In the genomic region with DNA sequence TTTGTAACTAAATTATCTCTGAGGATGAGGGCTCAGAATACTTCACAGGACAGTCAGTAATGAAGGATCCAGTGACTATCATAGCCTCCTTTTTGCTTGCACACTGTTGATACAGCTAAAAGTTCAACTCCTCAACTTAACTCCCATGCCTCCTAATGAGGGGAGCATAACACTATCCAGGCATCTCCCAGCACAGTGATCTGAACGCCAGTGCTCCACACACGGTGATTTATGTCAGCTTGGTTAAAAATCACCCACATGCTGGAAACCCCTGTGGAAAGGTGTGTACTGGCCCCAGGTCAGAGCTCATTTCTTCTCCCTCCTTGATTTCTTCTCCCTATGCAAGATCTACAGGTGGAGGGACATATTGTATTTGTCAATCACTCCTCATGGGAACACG, we compare ENCODE assay signal across 16 mouse cellular contexts.
A peak's percentile ranks its signal among the peaks of the same experiment; 100 is the strongest.
DNase-seq lines count a peak whose midpoint lies in the region; ATAC-seq lines count a peak whose summit lies in the region.
"Had no signal": no experiment of that assay in that cellular context is flagged by ENCODE, and none has a peak within 500 bp of the region (broad histone marks: within the 10 kb centered on the region; RNA-seq: fewer than 3 reads in every experiment).

No protein-coding gene starts in this region.

- no peaks in the 10 kb centered on the region for H3K4me1 ChIP-seq in embryonic facial prominence, embryonic 11.5 days (ENCODE audit: control insufficient read depth, insufficient read depth, low read length)
- H3K4me1 ChIP-seq in limb, embryonic 12.5 days (replicated peaks): peaks cover 8% of the 10 kb centered on the region
- H3K4me1 ChIP-seq: forebrain, embryonic 15.5 days; hindbrain, embryonic 12.5 days; midbrain, embryonic 13.5 days had no signal

- no peaks in the 10 kb centered on the region; the same call in 1 of the 2 replicates for H3K9me3 ChIP-seq in embryonic facial prominence, embryonic 11.5 days (replicated peaks; ENCODE audit: control insufficient read depth, low read length)
- 0 out of 2 replicates have a peak, but pooled peaks cover 2% of the 10 kb centered on the region for H3K9me3 ChIP-seq in limb, embryonic 12.5 days
- H3K9me3 ChIP-seq: forebrain, embryonic 15.5 days; hindbrain, embryonic 12.5 days; midbrain, embryonic 13.5 days had no signal

- H3K4me2 ChIP-seq in embryonic facial prominence, embryonic 11.5 days (ENCODE audit: low read depth, low read length): no peak overlapping the region
- no peak overlapping the region for H3K4me2 ChIP-seq in limb, embryonic 12.5 days
- H3K4me2 ChIP-seq: forebrain, embryonic 15.5 days; hindbrain, embryonic 12.5 days; liver, embryonic 11.5 days; midbrain, embryonic 13.5 days had no signal

- H3K36me3 ChIP-seq in embryonic facial prominence, embryonic 11.5 days (replicated peaks; ENCODE audit: control insufficient read depth, insufficient read depth, low read depth, low read length): no peaks in the 10 kb centered on the region
- no peaks in the 10 kb centered on the region for H3K36me3 ChIP-seq in limb, embryonic 12.5 days
- H3K36me3 ChIP-seq: forebrain, embryonic 15.5 days; hindbrain, embryonic 12.5 days; midbrain, embryonic 13.5 days had no signal

- DNase-seq in kidney, adult 9 months: peak; percentile 2
- DNase-seq in kidney, postnatal 14 days: no peak
- peak; percentile 28 for DNase-seq in embryo, embryonic 10.5 days (ENCODE audit: low spot score)
- DNase-seq in embryonic facial prominence, embryonic 11.5 days (ENCODE audit: low spot score): peak; percentile 13
- no peak for DNase-seq in retina, postnatal 1 day
- no peak for DNase-seq in adrenal gland, postnatal 25 days
- DNase-seq: cerebellum, adult 9-10 months; gastrocnemius, postnatal 25 days; heart, adult 2 months; lung, adult 2 months had no signal

- ATAC-seq in embryonic facial prominence, embryonic 11.5 days (replicated peaks; ENCODE audit: insufficient number of reproducible peaks, low FRiP score, low TSS enrichment, low read depth): no peak
- ATAC-seq in limb, embryonic 12.5 days (ENCODE audit: insufficient number of reproducible peaks, insufficient read depth, low FRiP score, low TSS enrichment, low read depth): no peak; the same call in 1 of the 2 replicates
- ATAC-seq: CD4-positive, CD25-positive, alpha-beta regulatory T cell, adult 4 months; forebrain, embryonic 15.5 days; midbrain, embryonic 13.5 days had no signal

- no peak overlapping the region for H3K27ac ChIP-seq in embryonic facial prominence, embryonic 11.5 days (replicated peaks; ENCODE audit: low read depth, low read length)
- peak overlapping the region; percentile 50 for H3K27ac ChIP-seq in limb, embryonic 12.5 days
- H3K27ac ChIP-seq: forebrain, embryonic 15.5 days; heart, adult 2 months; hindbrain, embryonic 12.5 days; midbrain, embryonic 13.5 days had no signal

- WGBS in embryonic facial prominence, embryonic 11.5 days: 44% methylated on average over 3 of the region's 3 CpGs
- WGBS in limb, embryonic 12.5 days: 12% methylated on average over 3 of the region's 3 CpGs

- H3K4me3 ChIP-seq in embryonic facial prominence, embryonic 11.5 days (ENCODE audit: low read depth, low read length): no peak overlapping the region
- no peak overlapping the region for H3K4me3 ChIP-seq in limb, embryonic 12.5 days (replicated peaks)
- H3K4me3 ChIP-seq: forebrain, embryonic 15.5 days; heart, adult 2 months; hindbrain, embryonic 12.5 days; midbrain, embryonic 13.5 days had no signal

- H3K9ac ChIP-seq in embryonic facial prominence, embryonic 11.5 days (replicated peaks; ENCODE audit: low read length): no peak overlapping the region
- H3K9ac ChIP-seq in limb, embryonic 12.5 days (replicated peaks): no peak overlapping the region
- H3K9ac ChIP-seq: forebrain, embryonic 15.5 days; hindbrain, embryonic 12.5 days; midbrain, embryonic 13.5 days had no signal

- H3K27me3 ChIP-seq in embryonic facial prominence, embryonic 11.5 days (ENCODE audit: control insufficient read depth, insufficient read depth, low read length): no peaks in the 10 kb centered on the region
- H3K27me3 ChIP-seq in limb, embryonic 12.5 days: no peaks in the 10 kb centered on the region
- H3K27me3 ChIP-seq: forebrain, embryonic 15.5 days; hindbrain, embryonic 12.5 days; midbrain, embryonic 13.5 days had no signal

Comparison
In these comparisons a context has a peak if more than half of its experiments do, and no peak if none do; other contexts are left out.
1. DNase-seq: peak in kidney, adult 9 months (single experiment), embryo, embryonic 10.5 days (single experiment) and embryonic facial prominence, embryonic 11.5 days (single experiment); none in kidney, postnatal 14 days (single experiment), retina, postnatal 1 day (single experiment) and adrenal gland, postnatal 25 days (single experiment).